Comparison of ENCODE assay signal across 8 mouse cellular contexts in the genomic region with DNA sequence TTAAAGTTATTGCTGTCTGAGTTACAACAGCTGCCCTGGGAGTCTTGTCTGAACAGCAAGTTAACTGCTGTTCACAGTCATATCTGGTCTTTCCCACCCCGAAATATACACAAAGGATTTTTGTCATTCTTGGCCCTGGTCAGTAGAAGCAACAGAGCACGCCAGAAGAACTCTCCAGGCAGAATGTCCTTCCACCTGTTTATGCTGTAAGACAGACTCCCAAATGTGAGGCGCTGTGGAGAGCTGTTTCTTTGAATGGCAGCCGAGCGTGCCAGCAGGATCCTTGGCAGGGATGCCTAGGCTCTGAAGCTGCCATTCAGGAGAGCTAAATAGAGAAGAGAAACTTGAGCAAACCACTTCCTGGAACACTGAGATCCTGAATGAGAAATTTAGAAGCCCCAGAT. TPM values are rescaled to one million over a fixed set of nuclear protein-coding genes. Genes with fewer than 3 reads are reported as not detected.
DNase-seq lines count a peak whose midpoint lies in the region; ATAC-seq lines count a peak whose summit lies in the region.

No protein-coding gene starts in this region.

- no peak overlapping the region for H3K4me2 ChIP-seq in hindbrain, embryonic 15.5 days
- H3K4me2 ChIP-seq in hindbrain, embryonic 12.5 days (replicated peaks): no peak overlapping the region
- no peak overlapping the region for H3K4me2 ChIP-seq in kidney, embryonic 15.5 days
- H3K4me2 ChIP-seq in limb, embryonic 13.5 days (replicated peaks): peak overlapping the region; percentile 41

- no peaks in the 10 kb centered on the region for H3K27me3 ChIP-seq in hindbrain, embryonic 15.5 days
- H3K27me3 ChIP-seq in hindbrain, embryonic 12.5 days: no peaks in the 10 kb centered on the region
- no peaks in the 10 kb centered on the region for H3K27me3 ChIP-seq in kidney, embryonic 15.5 days
- H3K27me3 ChIP-seq in limb, embryonic 13.5 days: no peaks in the 10 kb centered on the region

- no peaks in the 10 kb centered on the region for H3K36me3 ChIP-seq in hindbrain, embryonic 15.5 days
- no peaks in the 10 kb centered on the region for H3K36me3 ChIP-seq in hindbrain, embryonic 12.5 days
- no peaks in the 10 kb centered on the region for H3K36me3 ChIP-seq in kidney, embryonic 15.5 days
- H3K36me3 ChIP-seq in limb, embryonic 13.5 days: no peaks in the 10 kb centered on the region

- no peak overlapping the region for H3K4me3 ChIP-seq in hindbrain, embryonic 15.5 days
- no peak overlapping the region for H3K4me3 ChIP-seq in hindbrain, embryonic 12.5 days
- no peak overlapping the region for H3K4me3 ChIP-seq in kidney, embryonic 15.5 days (replicated peaks)
- no peak overlapping the region for H3K4me3 ChIP-seq in limb, embryonic 13.5 days

- no peak overlapping the region for H3K9ac ChIP-seq in hindbrain, embryonic 15.5 days
- H3K9ac ChIP-seq in hindbrain, embryonic 12.5 days: no peak overlapping the region
- H3K9ac ChIP-seq in kidney, embryonic 15.5 days: no peak overlapping the region
- H3K9ac ChIP-seq in limb, embryonic 13.5 days: no peak overlapping the region

- no peaks in the 10 kb centered on the region for H3K4me1 ChIP-seq in hindbrain, embryonic 15.5 days (replicated peaks)
- no peaks in the 10 kb centered on the region for H3K4me1 ChIP-seq in hindbrain, embryonic 12.5 days
- peaks cover 18% of the 10 kb centered on the region for H3K4me1 ChIP-seq in kidney, embryonic 15.5 days
- H3K4me1 ChIP-seq in limb, embryonic 13.5 days: peaks cover 9% of the 10 kb centered on the region

- H3K27ac ChIP-seq in hindbrain, embryonic 15.5 days (replicated peaks): peak overlapping the region; percentile 62
- H3K27ac ChIP-seq in hindbrain, embryonic 12.5 days: no peak overlapping the region
- H3K27ac ChIP-seq in kidney, embryonic 15.5 days: peak overlapping the region; percentile 49
- H3K27ac ChIP-seq in limb, embryonic 13.5 days: peak overlapping the region; percentile 22; the same call in 1 of the 2 replicates

- H3K9me3 ChIP-seq in hindbrain, embryonic 15.5 days: no peaks in the 10 kb centered on the region
- no peaks in the 10 kb centered on the region for H3K9me3 ChIP-seq in hindbrain, embryonic 12.5 days (replicated peaks)
- no peaks in the 10 kb centered on the region for H3K9me3 ChIP-seq in kidney, embryonic 15.5 days (replicated peaks)
- no peaks in the 10 kb centered on the region for H3K9me3 ChIP-seq in limb, embryonic 13.5 days

- DNase-seq in heart, adult 11 months: peak; percentile 99
- peak; percentile 92 to 94 for DNase-seq in right cerebral cortex, postnatal 10 days (ENCODE audit: low spot score in 2 of 2)
- no peak for DNase-seq in c-Kit-positive CD71-positive TER-119-positive erythroid progenitor cells, embryonic 14.5 days (ENCODE audit: low spot score)

- ATAC-seq in hindbrain, embryonic 15.5 days (ENCODE audit: low FRiP score, low read depth): peak; percentile 72
- ATAC-seq in hindbrain, embryonic 12.5 days (ENCODE audit: low FRiP score): no peak
- peak; percentile 39 for ATAC-seq in common myeloid progenitor, adult 5-6 weeks (replicated peaks; ENCODE audit: low read depth, poor library complexity, severe bottlenecking)
- 0 out of 2 replicates have a peak, but pooled peaks have one; percentile 57 for ATAC-seq in kidney, embryonic 15.5 days (replicated peaks; ENCODE audit: low FRiP score)
- peak; percentile 82 for ATAC-seq in limb, embryonic 13.5 days (ENCODE audit: low FRiP score, low read depth)

- 31% methylated on average over 5 of the region's 5 CpGs for WGBS in hindbrain, embryonic 15.5 days
- WGBS in hindbrain, embryonic 12.5 days: 41% methylated on average over 5 of the region's 5 CpGs
- WGBS in kidney, embryonic 15.5 days: 43% methylated on average over 5 of the region's 5 CpGs
- WGBS in limb, embryonic 13.5 days: 34% methylated on average over 5 of the region's 5 CpGs

RNA-seq across cellular contexts. Expression of gene Herpud2, which starts 23.4 kb away (rescaled TPM):
- polyA plus RNA-seq in hindbrain, embryonic 15.5 days (2015; fragmentation: Nextera tagmentation; extraction: Ambion mirVana): 35.0 and 36.0 TPM in 2 replicates
- 43.3 and 48.2 TPM in 2 replicates for polyA plus RNA-seq in hindbrain, embryonic 12.5 days (2016; fragmentation: Nextera tagmentation; extraction: Ambion mirVana)
- 20.8 and 28.0 TPM in 2 replicates for total RNA-seq in common myeloid progenitor, adult 5-6 weeks (2017)
- polyA plus RNA-seq in kidney, embryonic 15.5 days (2015; fragmentation: Nextera tagmentation; extraction: Ambion mirVana): 32.4 and 32.7 TPM in 2 replicates
- 29.5 and 30.2 TPM in 2 replicates for polyA plus RNA-seq in limb, embryonic 13.5 days (2015; fragmentation: Nextera tagmentation; extraction: Ambion mirVana)
